Mouse (Mus musculus) frontal cortex, postnatal 25 days (tissue): ENCODE data around the gene Sash1.

Experiments
- DNase-seq, 2 experiments: peaks; one replicate each; pipeline ENCODE4 v3.0.0; 2022; ENCODE audit warnings: low spot score in 2 of 2

Sash1 gene

DNA sequence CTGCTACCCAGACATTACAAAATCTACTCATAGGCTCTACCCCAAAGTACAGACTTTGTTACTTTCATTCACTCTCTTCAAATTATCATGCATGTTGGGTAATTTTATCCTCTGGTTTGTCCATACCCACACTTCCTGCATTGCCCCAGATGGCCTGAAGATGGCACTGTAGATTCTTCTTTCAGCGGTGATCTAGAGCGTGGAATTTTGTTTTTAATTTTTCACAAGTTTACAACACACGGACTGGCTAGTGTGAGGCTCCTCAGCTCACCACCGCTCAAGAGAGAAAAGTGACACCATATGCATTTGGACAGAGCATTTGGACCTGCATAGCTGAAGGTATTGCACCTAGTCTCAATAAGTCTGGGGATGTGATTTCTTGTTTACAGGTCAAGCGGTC lies 93.5 kb downstream of the Sash1 start:
- peak; percentile 63 to 65 for DNase-seq

DNA sequence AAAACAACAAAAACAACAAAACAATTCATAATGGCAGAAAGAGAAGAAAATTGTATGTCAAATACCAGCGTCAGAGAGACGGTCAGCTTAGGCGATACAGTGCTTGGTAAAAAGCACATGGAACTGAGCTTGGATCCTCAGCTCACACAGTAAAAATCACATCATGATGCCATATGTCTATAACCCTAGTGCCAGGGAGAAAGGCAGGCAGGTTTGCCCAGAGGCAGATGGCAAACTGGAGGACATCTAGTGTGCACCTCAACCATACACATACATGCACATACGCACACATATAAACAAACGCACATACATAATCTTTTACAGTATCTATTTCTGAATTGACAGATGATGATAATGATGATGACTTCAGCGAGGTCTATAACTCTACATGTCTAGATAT lies 96.8 kb downstream of the Sash1 start:
- DNase-seq, result no peak

DNA sequence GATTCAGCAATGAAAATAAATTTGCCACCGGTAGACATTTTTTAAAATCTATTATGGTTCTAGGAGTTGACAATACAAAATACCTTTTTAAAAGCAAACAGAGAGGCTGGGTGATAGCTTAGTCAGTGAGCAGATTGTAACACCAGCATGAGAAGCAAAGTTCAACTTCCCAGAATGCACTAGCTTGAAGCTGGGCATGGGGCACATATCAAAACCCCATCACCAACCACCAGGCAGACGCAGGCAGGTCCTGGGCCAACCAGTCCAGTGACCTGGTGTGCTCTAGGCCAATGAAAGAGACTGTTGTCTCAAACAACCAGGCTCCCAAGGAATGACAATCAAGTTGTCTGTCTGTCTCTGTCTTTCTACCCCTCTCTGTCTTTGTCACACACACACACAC lies 98.6 kb downstream of the Sash1 start:
- no peak for DNase-seq

DNA sequence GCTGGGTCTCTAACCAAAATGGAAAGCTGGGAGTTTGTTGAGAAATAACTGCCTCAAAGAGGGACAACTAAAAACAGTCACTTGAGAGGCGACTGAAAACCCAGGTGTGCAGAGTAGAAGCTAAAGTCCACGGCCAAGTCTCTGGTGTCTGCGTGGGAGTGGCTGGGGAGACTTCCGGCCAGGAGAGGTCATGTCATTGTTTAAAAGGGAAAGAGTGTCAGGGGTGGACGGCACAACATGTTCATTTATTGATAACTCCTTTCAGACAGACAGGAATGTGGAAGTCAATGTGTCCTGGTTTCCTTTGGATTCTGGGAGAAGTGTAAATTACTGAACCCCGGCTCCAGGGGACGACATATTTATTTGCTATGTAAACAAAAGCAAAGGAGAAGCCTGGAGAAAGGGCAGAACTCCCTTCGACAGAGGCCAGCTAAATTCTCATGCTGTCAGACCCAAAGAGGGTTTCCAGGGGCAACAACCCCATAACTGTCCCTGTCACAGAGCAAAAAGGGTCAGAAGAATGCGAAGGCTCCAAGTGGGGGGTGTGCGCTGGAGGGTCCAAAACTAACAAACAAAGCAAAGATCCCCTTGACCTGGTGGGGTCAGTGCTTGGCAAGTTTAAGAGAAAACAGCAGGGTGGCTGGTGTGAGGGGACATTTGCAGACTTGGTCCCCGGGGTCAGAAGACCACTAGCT lies 100.3 kb downstream of the Sash1 start:
- DNase-seq, result no peak

DNA sequence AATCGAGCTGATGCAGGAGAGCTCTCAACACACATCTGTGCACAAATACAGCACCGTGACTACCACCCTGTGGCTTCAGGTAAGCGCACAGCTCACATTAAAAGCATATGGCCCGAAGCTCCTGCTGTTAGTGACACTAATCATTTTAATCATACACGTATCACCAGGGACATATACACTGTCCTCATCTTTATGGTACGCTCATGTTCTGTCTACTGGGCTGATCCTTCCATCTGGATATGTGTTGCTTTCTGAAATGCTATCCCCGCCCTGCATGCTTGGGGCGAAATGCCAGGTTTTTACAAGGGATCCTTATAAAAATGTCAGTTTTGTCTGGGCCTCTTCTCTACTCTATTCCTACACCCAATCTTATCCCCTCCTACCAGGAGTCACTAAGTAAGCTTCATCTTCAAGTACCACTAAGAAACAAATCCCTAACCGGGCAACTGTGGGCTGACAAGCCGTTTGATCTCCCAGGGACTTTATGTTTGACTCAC lies 103.9 kb downstream of the Sash1 start:
- DNase-seq, result no peak

DNA sequence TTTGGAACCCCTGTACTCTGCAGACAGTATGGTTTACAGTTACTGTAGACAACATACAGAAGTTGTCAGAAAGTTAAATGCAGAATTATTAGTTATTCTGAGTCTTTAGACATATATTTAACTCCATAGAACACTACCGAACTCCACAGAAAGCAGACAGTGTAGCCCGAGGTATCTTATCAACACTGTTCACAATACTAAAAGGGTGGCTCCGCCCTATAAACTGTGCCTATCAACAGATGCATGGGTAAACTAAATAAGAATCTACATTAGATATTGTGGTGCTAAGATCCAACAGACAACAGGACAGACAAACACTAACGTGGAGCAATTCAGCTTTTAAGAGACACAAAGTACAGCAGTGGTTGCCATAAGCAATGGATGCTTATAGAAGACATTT lies 106.0 kb downstream of the Sash1 start:
- DNase-seq, result no peak

DNA sequence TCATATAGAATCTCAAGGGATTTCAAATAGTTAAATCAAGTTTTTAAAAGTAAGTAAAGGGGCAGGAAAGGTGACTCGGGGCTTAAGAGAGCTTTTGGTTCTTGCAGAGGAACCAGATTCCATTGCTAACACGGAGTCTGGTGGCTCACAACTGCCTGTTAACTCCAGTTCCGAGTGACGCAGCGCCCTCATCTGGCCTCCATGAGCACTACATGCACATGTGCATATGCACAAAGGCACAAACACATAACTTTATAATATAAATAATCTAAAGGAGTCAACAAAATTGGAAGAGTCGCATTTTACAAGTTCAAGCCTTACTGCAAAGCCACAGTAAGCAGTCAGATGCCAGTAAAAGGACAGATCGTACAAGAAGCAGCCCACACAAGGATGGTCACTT lies 107.0 kb downstream of the Sash1 start:
- no peak for DNase-seq

DNA sequence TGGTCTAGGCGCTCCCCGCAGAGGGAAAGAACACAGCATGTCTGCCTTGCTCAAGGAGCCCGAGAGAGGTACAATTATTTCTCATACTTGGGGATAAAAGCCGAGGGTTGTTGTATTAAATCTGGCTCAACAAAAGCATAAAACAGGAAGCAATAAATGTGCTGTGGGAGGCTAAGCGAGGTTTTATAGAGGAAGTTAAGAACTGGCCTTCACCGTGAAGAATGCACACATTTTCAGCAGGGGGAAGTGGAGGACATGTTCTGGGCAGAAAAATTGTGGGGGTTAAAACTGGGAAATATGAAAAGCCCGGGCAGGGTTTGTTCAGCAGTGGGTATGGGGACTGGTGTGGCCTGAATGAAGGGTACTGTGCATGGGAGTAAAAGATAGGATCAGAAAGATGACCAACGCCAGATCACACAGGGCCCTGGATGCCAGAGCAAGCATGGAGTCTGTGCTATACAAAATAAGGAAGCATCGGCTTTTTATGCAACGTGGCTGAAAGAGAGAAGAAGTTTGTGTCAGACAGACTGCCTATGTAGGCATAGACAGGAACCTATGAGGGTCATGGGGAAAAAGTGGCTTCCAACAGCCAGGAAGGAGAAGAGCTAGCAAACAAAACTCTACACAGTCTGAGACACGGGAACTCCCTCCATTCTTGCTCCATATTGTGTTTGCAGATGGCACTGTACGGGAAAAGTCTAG lies 108.2 kb downstream of the Sash1 start:
- DNase-seq, result no peak

DNA sequence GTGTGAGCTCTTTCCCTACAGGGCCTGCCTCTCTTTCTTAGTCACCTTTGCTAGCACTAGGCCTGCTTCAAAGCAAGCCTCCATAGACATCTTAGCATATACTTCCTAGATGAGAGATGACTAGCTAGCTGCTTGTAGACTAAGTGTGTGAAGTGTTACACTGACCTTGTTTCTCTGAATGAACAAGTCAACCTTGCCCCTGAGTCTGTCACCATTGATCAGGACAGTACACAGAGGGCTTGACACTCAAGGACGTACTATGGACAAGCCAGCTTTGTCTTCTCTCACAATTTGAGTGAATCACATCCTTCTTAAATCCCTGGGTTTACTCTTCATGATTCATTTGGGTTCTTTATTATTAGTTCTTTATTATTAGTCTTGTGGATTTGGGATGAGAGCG lies 109.1 kb downstream of the Sash1 start:
- DNase-seq, result no peak

DNA sequence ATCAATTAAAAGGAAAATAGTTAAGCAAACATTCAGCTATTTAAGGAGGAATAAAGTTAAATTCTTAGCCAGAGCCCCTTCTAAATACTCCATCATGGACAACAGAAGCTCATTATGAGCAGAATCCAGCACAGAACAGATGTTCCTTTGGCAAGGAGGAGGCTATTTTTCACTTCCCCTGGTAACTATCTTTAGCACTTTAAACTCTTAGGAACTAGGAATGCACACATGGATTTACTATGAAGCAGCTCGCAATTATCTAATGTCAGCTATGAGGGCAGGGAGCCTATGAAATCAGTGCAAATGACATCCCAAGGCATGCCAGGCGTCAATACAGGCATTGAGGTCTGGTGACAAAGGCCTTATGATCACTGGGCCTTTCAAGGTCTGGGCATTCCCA lies 110.1 kb downstream of the Sash1 start:
- DNase-seq, result no peak

DNA sequence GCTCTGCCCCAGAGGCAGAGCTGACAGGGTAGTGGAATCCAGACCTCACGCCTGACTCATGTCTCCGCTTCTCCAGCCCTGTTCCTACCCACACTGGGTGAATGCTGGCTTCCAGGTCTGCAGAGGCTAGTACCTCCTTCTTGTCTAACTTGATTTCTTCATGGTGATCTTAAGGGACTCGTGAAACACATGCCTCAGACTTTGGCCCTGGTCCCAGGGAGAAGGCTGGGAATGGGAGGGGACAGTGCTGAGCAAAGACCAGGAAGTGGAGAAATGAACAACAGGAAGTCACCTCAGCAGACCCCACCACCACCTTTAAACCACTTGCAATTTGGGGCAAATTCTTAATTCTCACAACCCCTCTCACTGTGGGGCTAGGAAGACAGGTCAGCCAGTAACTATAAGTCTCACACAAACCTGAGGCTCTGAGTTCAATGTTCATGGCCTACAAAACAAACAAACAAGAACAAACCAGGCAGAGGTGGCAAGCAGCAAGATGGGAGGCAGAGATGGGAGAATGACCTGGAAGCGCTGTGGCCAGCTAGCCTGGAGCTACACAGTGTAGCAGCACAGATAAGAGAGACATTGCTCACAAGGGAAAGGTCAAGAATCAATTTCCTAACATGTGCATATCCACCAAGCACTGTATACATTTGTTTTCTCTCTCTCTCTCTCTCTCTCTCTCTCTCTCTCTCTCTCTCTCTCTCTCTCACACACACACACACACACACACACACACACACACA lies 113.2 kb downstream of the Sash1 start:
- DNase-seq, result no peak

DNA sequence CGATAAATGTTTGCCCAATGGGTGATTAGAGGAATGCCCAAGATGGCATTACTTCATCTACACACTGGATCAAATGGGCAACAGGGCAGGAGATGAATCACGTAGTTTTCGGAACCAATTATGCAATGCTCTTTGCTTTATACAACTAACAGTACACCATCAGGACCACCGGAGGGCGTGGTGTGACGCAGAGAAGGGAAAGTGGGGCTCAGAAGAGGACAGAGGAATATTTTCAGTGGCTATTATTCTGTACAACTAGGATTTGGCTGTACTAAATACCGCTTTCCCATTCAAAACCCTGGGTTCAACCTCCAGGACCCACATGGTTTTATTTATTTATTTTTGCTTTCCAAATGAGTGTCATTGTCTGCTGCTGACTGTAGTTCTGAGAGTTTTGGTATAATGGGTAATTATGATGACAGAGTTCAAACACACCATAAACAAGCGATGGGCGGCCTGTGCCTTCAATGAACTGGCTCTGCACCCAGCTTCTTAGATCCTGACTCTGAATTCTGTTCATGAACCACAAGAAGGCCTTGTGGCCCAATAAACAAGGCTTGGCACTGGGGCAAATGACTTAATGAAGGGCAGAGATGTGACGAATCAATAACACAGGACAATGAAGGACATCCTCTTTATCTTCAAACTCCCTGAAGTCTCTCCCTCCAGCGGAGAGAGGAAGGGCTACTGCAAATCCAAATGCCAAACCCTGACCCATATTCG lies 114.8 kb downstream of the Sash1 start:
- DNase-seq, result no peak

DNA sequence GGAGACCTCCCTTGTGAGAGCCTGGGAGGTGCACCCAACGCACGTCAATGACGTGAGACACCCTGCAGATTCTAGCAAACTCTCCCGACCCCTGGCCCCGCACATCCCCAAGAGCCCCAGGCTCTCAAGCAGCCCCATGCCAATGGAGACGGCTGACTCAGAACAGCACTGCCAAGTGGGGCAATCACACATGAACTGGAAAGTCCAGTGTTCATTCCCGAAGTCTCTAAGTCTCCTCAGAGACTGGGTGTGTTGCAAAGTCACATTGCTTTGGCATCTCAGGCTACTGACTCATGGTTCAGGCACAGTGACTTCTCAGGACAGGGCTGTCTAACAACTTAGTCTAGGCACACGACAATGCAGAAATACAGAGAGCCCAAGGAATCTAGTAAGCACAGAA lies 117.2 kb downstream of the Sash1 start:
- no peak for DNase-seq

DNA sequence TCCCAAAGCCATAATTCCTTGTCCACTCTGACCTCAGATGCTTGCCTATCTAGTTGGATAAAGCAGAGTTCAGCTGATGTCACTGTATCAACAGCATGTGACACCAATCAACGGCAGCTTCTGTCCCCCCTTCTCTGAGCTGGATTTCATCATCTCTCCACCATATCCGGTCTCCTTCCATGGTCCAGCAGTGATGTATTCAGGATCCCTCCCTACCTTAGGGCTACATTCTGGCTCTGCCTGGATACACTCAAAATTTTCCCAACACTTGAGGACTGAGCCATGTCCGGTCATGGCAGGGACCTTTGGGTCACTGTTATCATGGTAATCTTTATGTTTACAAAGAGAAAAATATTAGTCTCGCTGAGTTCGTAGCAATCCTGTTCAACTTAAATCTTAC lies 118.5 kb downstream of the Sash1 start:
- DNase-seq, result no peak

DNA sequence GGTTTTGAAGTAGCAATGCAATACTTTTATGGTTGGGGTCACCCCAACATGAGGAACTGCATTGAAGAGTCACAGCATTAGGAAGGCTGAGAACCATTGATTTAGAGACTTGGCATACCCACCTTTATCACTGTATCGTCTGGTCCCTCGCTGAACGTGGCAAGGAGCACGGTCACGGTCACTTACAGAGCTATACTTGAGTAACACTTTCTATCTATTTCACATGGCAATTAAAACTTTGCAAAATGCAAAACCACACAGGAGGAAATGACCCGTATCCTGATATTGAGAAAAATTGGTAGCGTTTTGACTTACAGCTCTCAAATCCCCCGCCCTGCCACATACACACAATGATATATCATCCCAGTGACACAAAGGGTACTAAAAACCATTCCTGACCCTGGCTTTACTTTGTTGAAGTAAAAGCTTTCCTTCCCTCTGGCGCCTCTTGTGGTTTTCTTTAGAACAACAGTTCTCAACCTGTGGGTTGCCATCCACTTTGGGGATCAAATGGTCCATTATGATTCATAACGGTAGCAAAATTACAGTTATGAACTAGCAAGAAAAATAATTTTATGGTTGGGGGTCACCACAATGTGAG lies 119.8 kb downstream of the Sash1 start:
- DNase-seq, result no peak

DNA sequence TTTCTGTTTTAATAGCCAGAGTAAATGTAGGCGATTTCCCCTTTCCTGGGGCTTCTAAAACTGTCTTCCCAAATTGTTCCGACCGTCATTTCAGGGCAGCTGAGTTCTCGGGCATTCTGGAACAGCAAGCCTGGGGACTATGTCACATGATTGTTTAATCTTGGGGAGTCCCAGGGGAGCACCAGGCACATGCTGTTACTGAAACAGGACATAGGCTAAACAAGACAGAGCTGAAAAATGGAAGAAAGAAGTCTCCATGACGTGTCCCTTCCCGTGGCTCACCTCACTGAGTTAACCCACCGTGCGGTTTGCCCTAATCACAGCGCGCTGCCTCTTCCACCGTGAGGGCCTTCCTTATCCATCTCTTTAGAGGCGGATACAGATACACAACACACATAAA lies 123.1 kb downstream of the Sash1 start:
- no peak for DNase-seq

DNA sequence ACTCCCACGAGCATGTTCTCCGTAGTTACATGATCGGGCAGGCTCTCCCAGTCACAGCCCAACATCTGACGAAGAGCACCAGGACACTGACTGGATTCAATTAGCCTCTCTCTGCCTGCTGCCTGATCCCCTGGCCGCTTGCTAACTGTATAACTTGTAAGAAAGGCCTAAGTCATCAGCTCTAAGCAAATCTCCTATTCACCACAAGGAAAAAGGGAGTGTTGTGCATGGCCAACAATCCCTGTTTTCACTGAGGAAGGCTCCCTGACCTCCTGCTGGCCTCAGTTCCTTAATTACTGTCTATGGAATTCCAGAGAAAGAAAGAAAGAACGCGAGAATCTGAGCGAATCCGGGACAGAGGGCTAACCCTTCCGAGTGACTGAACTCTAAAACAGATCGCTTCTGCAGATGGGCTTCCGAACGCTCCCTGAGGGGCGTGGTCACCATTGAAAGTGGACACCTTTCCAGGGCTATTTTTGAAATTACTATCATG lies 123.6 kb downstream of the Sash1 start:
- DNase-seq, result no peak

DNA sequence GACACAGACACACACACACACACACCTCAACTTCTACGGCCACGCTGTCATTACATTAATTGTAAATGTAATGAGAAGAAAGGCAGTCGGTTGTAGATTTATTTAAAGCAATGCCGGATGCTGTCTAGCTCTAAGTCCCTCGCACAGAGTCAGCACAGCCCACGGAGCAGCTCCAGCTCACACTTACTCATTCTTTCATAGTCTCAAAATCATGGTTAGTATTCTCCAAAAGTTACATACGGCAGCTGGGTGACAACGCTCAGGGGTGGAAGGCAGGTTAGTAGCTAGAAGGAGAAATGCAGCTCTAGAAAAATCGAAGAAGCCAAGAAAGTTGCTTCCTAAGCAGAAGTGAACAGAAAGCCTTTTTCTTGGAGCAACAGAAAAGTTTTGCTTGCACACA lies 124.2 kb downstream of the Sash1 start:
- no peak for DNase-seq

DNA sequence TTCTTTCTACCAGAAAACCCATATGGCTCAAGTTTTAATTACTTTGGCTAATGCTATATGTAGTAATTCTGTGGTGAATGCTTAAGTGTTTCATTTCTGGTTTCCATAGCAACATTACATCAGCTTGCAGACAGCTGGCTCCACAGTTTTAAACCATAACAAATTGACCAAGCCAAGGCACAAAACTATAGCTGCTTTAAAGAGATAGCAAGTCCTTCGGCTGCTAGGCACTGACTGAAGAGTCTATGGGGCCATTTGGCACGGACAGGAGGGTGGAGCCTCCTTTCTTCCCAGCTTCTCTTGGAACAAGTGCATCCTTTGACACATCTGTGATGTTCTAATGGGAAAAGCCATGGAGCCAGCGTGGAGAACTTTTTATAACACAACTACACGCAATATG lies 125.3 kb downstream of the Sash1 start:
- DNase-seq, result no peak

DNA sequence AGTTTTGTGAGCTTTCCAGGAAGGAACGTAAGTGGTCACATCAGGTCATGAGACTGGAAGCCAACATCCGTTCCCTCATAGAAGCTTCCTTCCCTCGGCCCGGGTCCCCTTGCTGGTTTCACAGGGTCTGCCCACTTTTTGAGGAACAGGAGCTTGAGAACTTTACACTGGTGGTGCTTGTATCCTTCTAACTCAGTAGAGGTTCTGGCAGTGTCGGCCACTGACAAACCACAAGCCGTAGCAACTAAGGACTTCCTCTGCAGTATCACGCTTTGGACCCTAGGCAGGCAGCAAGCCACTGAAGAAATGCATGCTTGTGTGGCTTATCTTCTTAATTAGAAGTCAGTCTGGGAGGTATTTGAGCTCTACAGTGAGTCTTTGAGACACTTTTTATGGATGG lies 126.6 kb downstream of the Sash1 start:
- DNase-seq, result no peak

DNA sequence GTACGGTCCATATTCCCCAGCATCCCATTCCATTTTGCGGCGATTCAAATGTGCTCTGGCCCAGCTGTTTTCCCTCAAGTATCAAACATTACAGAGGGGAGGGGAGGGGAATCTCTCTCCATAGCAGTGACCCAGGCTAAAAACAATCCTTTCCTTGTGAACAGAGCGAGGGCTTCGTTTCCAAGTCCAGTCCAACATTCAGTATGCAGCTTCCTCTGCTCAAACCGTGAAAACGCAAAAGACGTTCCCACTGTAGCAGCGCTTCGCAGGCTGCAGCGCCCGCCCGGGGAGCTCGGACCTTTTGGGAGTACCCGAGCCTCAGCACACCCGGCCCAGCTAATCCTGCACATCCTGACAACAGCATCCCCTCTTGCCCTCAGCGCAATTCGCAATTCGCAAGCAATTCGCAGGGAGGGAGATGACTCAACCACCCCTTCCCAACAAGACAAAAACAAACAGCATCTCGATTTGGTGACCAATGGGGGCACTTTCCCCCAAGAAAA lies 128.4 kb downstream of the Sash1 start:
- no peak for DNase-seq
